Mouse (Mus musculus) frontal cortex, postnatal 10 days (tissue): Measurements from ENCODE around the gene Zfp760.
"Not testable (repeated sequence)": the region's sequence is repeated elsewhere in the genome, so short reads cannot be mapped to it uniquely, and the experiment has no call there.

ENCODE experiments used
- DNase-seq, 2 experiments: peaks; one replicate each; pipeline ENCODE4 v3.0.0; 2022; ENCODE audit warnings: low spot score in 2 of 2, mixed read lengths in 1 of 2

Zfp760 gene

DNA sequence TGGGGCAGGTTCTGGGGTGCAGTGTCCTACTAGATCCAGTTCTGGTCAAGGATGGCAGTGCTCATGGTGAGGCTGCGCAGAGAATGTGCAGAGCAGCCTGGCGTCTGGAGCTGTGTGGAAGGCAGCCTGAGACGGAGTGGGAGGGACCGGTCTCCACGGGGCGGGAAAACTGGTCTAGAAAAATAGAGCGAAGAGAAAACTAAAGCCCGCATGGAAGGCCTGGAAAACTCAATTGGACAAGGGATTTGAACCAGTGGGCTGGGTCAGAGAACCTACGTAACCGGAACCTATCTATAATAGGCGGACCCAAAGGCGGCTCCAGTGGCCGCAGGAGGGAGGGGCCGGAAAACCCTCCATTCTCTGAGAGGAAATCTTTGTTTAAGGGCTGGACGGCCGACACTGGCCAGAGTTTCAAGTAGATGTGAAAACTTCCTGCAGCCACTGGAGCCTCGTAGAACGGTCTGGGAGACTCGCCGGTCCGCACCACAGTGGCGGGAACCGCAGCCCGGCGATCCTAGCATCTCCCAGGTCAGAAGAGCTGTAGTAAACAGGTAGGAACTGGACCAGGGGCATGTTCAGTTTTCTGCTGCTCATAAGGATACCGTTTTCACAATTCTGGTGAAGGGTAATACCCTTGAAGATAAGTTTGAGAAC lies at the start of gene Zfp760:
Gene Zfp760 (plus strand): TSS at position 399 of the 654 bp plus-strand sequence.
- peak; percentile 74 to 78 for DNase-seq

DNA sequence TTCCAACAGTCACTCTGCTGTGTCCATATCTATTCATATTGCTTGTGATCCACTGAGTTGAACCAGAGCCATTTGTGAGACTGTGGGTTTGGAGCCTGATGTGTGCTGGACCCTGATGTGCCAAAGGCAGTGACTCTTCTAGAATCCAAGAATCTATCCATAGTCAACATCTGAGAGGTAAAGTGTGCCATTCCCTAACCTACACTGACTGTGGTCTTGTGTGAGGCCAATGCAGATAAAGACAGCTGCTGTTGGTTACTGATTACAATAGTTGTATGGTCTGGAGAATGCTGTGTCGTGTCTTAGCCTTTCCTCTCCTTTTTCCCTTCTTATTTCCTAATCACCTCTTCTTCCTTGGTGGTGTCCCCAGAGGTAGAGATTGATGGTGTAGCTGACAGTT lies 28.7 kb upstream of the Zfp760 start:
- not testable (repeated sequence) for DNase-seq

GRCm38 (mm10) chr17:21679273-21680018 lies 28.1 kb upstream of the Zfp760 start:
- peak; percentile 80 to 82 for DNase-seq

DNA sequence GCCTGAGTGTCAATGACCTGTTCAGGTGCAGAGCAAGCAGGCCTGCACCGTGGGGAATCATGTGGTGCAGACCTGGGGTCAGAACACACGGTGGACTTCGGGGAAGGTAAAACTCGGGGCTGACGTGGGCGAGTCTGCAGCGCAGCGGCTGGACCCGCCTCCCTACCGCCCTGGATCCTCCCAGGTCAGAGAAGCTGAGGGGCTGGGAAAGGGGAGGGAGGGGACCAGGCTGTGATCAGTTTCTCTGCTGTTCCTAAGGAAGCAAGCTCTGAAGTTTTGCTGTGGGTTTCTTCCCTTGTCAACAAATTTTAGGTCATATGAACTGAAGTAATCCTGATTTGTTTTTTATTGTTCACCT lies 27.5 kb upstream of the Zfp760 start:
- not testable (repeated sequence) for DNase-seq

GRCm38 (mm10) chr17:21691560-21691959 lies 16.0 kb upstream of the Zfp760 start, which contains the start of gene Gm10226:
Gene Gm10226, plus strand, starts transcription at chr17:21691860.
- no peak for DNase-seq

- DNase-seq, result no peak
Observed at GRCm38 (mm10) chr17:21693342-21693741, 14.2 kb upstream of the Zfp760 start.

GRCm38 (mm10) chr17:21696073-21696472 lies 11.5 kb upstream of the Zfp760 start:
- DNase-seq, result no peak

DNA sequence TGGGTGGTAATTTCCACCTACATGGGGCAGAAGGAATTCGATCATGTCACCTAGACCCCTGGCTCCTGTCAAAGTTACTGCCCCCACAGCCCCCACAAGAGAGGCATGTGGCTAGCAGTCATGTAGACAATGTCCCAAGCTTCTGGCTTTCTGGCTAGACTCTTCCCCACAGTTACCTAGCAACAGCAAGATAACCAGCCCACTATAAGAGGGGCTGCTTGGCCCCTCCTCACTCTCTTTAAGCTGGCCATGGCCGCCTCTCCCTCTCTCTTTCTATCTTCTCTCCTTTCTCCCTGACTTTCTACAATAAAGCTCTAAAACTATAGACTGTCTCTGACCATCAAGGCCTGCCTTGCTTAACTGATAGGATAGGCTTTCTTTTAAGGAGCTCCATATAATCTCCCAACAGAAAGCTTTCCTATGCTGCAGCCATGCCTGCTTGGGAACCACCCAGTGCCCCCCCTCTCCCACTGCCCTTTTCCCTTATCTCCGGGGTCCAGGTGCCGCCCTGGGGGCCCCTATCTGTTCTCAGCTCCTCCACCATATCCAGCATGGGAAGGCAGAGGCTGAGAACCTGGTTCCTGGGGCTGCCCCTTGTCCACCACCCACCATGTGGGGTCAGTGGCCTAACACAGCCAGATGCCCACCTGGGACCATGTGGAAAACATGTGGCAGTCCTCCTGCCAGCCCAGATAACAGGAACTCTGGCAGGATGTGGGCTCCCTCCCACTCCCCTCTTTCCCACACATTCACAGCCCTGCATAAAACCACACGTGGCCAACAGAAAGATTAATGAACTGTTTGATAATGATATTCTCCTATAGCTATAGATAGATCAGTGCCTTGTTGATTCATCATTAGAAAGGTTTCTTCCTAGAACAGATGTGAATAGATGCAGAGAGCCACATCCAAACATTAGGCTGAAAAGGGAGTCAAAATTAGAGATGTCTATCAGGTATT lies 5.0 kb upstream of the Zfp760 start:
- no peak for DNase-seq

GRCm38 (mm10) chr17:21703414-21703813 lies 4.1 kb upstream of the Zfp760 start:
- DNase-seq, result no peak

DNA sequence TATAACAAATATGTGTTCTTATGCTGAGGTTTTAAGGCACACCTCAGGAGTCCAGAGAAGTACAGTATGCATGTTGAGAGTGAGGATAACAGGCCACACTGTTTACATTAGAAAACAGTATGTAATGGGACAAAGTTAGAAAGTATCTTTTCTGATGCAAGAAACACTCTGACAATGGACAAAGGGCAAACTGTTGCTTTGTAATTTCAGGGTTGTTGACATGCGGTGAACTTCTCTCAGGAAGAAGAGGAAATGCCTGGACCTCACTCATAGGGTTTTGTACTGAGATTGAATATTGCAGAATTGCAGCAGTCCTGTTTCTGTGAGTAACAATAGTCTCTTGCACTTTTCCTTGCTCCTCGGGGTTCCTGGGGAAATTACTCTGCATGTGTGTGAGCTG lies 860 bp downstream of the Zfp760 start:
- no peak for DNase-seq

- not testable (repeated sequence) for DNase-seq
Observed at GRCm38 (mm10) chr17:21730495-21730894, 23.0 kb downstream of the Zfp760 start, which contains the start of gene Zfp229. Gene Zfp229, plus strand, starts transcription at chr17:21730795.

- no peak for DNase-seq
Observed at GRCm38 (mm10) chr17:21733049-21733448, 25.5 kb downstream of the Zfp760 start.

- DNase-seq, result peak; percentile 38 to 64
Observed at GRCm38 (mm10) chr17:21733529-21734031, 26.0 kb downstream of the Zfp760 start.

DNA sequence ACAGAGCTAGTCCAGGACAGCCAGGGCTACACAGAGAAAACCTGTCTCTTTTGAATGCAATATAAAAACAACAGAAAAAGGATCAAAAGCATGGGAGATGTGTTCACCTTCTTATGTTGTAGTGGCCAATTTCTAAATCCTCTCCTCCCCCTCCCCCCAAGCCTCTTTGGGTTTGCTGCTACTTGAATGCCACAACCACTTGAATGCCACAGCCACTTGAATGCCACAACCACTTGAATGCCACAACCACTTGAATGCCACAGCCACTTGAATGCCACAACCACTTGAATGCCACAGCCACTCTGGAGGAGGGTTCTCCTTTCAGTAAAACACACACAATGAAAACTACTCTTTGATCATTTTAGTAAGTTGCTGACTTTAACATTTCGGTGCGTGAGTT lies 45.2 kb downstream of the Zfp760 start:
- no peak for DNase-seq

- DNase-seq, result no peak
Observed at GRCm38 (mm10) chr17:21753342-21754208, 46.0 kb downstream of the Zfp760 start.

- no peak for DNase-seq
Observed at GRCm38 (mm10) chr17:21770336-21770735, 62.8 kb downstream of the Zfp760 start.
